Mouse (Mus musculus) megakaryocyte, embryonic 14.5 days (primary cell): ENCODE data around the gene Gm28042. TPM values are rescaled to one million over a fixed set of nuclear protein-coding genes. Genes with fewer than 3 reads are reported as not detected.

Experiments used
- H3K27me3 ChIP-seq: replicated peaks from 2 replicates; pipeline ENCODE3; 2012; ENCODE audit warnings: inconsistent platforms
- H3K36me3 ChIP-seq: replicated peaks from 2 replicates; pipeline ENCODE3; 2012; ENCODE audit warnings: low read length, inconsistent platforms, mixed read lengths
- H3K4me1 ChIP-seq: 2 replicates; pipeline ENCODE4 v1.6.1; 2012; ENCODE audit warnings: inconsistent platforms
- H3K4me3 ChIP-seq: replicated peaks from 2 replicates; pipeline ENCODE3; 2012; ENCODE audit warnings: moderate library complexity, mild to moderate bottlenecking, inconsistent platforms
- H3K9me3 ChIP-seq: 2 replicates; pipeline ENCODE4 v1.6.1; 2012; ENCODE audit warnings: inconsistent platforms
- FLI1 ChIP-seq: IDR thresholded peaks from 2 replicates; pipeline ENCODE4 v1.6.1; 2012; ENCODE audit warnings: low read length, inconsistent platforms, mixed read lengths
- GATA1 ChIP-seq: IDR thresholded peaks from 3 replicates; pipeline ENCODE4 v1.6.1; 2012; ENCODE audit warnings: mixed read lengths, low read length, inconsistent platforms, borderline replicate concordance
- polyA plus RNA-seq: library from polyadenylated mRNA; stranded (reverse); fragments of >175 nt; gene quantifications from 2 replicates; pipeline ENCODE4 v1.2.3, GENCODE M21; 2012; ENCODE audit warnings: low replicate concordance; ENCODE audit not compliant: insufficient read depth

Gene Gm28042
- polyA plus RNA-seq, 1 experiment, result 0.16 TPM

- TF ChIP-seq GATA1 (no peak), FLI1 (no peak)
- H3K4me1 ChIP-seq, result peaks cover 64% of the 10 kb centered on the region
- H3K9me3 ChIP-seq, result 0 out of 2 replicates have a peak, but pooled peaks cover 3% of the 10 kb centered on the region
- no peaks in the 10 kb centered on the region for H3K27me3 ChIP-seq
- no peak overlapping the region for H3K4me3 ChIP-seq
- peaks cover 86% of the 10 kb centered on the region for H3K36me3 ChIP-seq
Observed at GRCm38 (mm10) chr2:120090979-120091378, 63.7 kb downstream of the Gm28042 start.

Other genes starting within 250 kb of the Gm28042 start
- 8.7 and 9.1 TPM in 2 replicates for gene Rpap1, start 240.0 kb upstream of the Gm28042 start, polyA plus RNA-seq
- 0.64 TPM in 1 of 2 replicates, not detected in the other for gene Tyro3, start 229.8 kb upstream of the Gm28042 start, polyA plus RNA-seq
- 0.28 and 1.3 TPM in 2 replicates for gene Mga, start 130.3 kb upstream of the Gm28042 start, polyA plus RNA-seq
- 0.82 TPM in 1 of 2 replicates, not detected in the other for gene Mapkbp1, start 54.8 kb upstream of the Gm28042 start, polyA plus RNA-seq
- 4.2 and 5.5 TPM in 2 replicates for gene Jmjd7, start within 50 bp of the Gm28042 start, polyA plus RNA-seq
- gene Pla2g4b, start 5.9 kb downstream of the Gm28042 start, polyA plus RNA-seq, result 0.34 and 2.8 TPM in 2 replicates
- 55.8 and 61.8 TPM in 2 replicates for gene Ehd4, start 127.1 kb downstream of the Gm28042 start, polyA plus RNA-seq
- gene Pla2g4e, start 217.8 kb downstream of the Gm28042 start, polyA plus RNA-seq, result 0.07 TPM in 1 of 2 replicates, not detected in the other